Mouse (Mus musculus): ENCODE data around the gene Olfr461. TPM values are rescaled to one million over a fixed set of nuclear protein-coding genes. Genes with fewer than 3 reads are reported as not detected.

The Olfr461 gene
- polyA plus RNA-seq (2014; fragmentation: Illumina TruSeq; extraction: RNeasy Lipid Tissue Mini Kit (QIAGEN cat#74804); ENCODE audit: low read depth, low replicate concordance), result not detected

GRCm38 (mm10) chr6:40554950-40555349, at the start of gene Olfr461:
TSS of gene Olfr461 (minus strand) at chr6:40555050.

GRCm38 (mm10) chr6:40585645-40586044, 30.8 kb upstream of the Olfr461 start, which contains the start of gene Clec5a:
TSS of gene Clec5a (minus strand) at chr6:40585821.

DNA sequence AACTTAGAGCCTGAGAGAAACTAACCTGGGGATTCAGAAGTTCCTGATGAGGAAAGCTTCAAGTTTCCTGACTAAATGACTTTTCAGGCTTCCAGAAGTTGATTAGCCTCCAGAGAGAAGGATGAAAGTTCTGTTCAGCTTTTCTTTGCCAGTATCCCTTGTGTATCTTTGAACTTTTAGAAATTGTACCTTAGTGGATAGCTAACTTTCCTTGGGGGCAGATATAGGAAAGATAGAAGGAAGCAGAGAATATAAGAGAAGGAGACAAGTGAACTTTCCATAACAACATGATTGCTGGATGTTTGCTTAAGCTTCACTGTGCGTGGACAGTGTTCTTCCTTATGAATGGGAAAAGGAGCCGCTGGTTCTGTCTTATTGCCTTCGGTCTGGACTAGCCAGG, 14.3 kb upstream of the Olfr461 start, which contains the start of gene Olfr460:
Gene Olfr460 (plus strand): TSS at position 301 of the 400 bp plus-strand sequence.

GRCm38 (mm10) chr6:40519408-40519807, 35.4 kb downstream of the Olfr461 start, which contains the start of gene Prss37:
TSS of gene Prss37 (minus strand) at chr6:40519508.

GRCm38 (mm10) chr6:40493229-40493628, 61.6 kb downstream of the Olfr461 start, which contains the start of gene Tas2r108:
TSS of gene Tas2r108 (plus strand) at chr6:40493529.

Other genes starting within 250 kb of the Olfr461 start
- 11.9 TPM for gene Agk, start 229.9 kb downstream of the Olfr461 start, polyA plus RNA-seq (2014; fragmentation: Illumina TruSeq; extraction: RNeasy Lipid Tissue Mini Kit (QIAGEN cat#74804); ENCODE audit: low read depth, low replicate concordance)
- gene E330009J07Rik, start 118.9 kb downstream of the Olfr461 start, polyA plus RNA-seq (2014; fragmentation: Illumina TruSeq; extraction: RNeasy Lipid Tissue Mini Kit (QIAGEN cat#74804); ENCODE audit: low read depth, low replicate concordance), result 11.1 TPM
- gene Wee2, start 116.0 kb downstream of the Olfr461 start, polyA plus RNA-seq (2014; fragmentation: Illumina TruSeq; extraction: RNeasy Lipid Tissue Mini Kit (QIAGEN cat#74804); ENCODE audit: low read depth, low replicate concordance), result 2.7 TPM
- 61.6 TPM for gene Ssbp1, start 83.7 kb downstream of the Olfr461 start, polyA plus RNA-seq (2014; fragmentation: Illumina TruSeq; extraction: RNeasy Lipid Tissue Mini Kit (QIAGEN cat#74804); ENCODE audit: low read depth, low replicate concordance)
- gene Tas2r137, start 63.8 kb downstream of the Olfr461 start, polyA plus RNA-seq (2014; fragmentation: Illumina TruSeq; extraction: RNeasy Lipid Tissue Mini Kit (QIAGEN cat#74804); ENCODE audit: low read depth, low replicate concordance), result not detected
- gene Tas2r108, start 61.5 kb downstream of the Olfr461 start, polyA plus RNA-seq (2014; fragmentation: Illumina TruSeq; extraction: RNeasy Lipid Tissue Mini Kit (QIAGEN cat#74804); ENCODE audit: low read depth, low replicate concordance), result not detected
- 3.7 TPM for gene Prss37, start 35.5 kb downstream of the Olfr461 start, polyA plus RNA-seq (2014; fragmentation: Illumina TruSeq; extraction: RNeasy Lipid Tissue Mini Kit (QIAGEN cat#74804); ENCODE audit: low read depth, low replicate concordance)
- gene Olfr460, start 14.4 kb upstream of the Olfr461 start, polyA plus RNA-seq (2014; fragmentation: Illumina TruSeq; extraction: RNeasy Lipid Tissue Mini Kit (QIAGEN cat#74804); ENCODE audit: low read depth, low replicate concordance), result not detected
- gene Clec5a, start 30.8 kb upstream of the Olfr461 start, polyA plus RNA-seq (2014; fragmentation: Illumina TruSeq; extraction: RNeasy Lipid Tissue Mini Kit (QIAGEN cat#74804); ENCODE audit: low read depth, low replicate concordance), result 1.6 TPM
- not detected for gene Tas2r138, start 58.3 kb upstream of the Olfr461 start, polyA plus RNA-seq (2014; fragmentation: Illumina TruSeq; extraction: RNeasy Lipid Tissue Mini Kit (QIAGEN cat#74804); ENCODE audit: low read depth, low replicate concordance)
- 2.4 TPM for gene Mgam, start 73.8 kb upstream of the Olfr461 start, polyA plus RNA-seq (2014; fragmentation: Illumina TruSeq; extraction: RNeasy Lipid Tissue Mini Kit (QIAGEN cat#74804); ENCODE audit: low read depth, low replicate concordance)